Mouse (Mus musculus) lung, embryonic 14.5 days (tissue): ENCODE results near the gene Igsf6. TPM values are rescaled to one million over a fixed set of nuclear protein-coding genes. Genes with fewer than 3 reads are reported as not detected.

Source experiments
- ATAC-seq: fragments of 200-750 bp; cut with Nextera tagmentation; 2 replicates; pipeline ENCODE4 v1.8.0; 2017; ENCODE audit warnings: mild to moderate bottlenecking, moderate TSS enrichment, moderate library complexity; ENCODE audit not compliant: insufficient read depth
- DNase-seq: peaks from one replicate; pipeline ENCODE4 v3.0.0-alpha.2; 2015
- H3K27ac ChIP-seq: fragments of 300-500 bp; sonication (generic); 2 replicates; pipeline ENCODE4 v1.5.1; 2014; ENCODE audit warnings: low read depth, mild to moderate bottlenecking, moderate library complexity
- H3K27me3 ChIP-seq: fragments of 300-500 bp; sonication (generic); 2 replicates; pipeline ENCODE4 v1.6.1; 2014; ENCODE audit warnings: low read length, control low read depth; ENCODE audit not compliant: insufficient read depth
- H3K36me3 ChIP-seq: fragments of 300-500 bp; sonication (generic); 2 replicates; pipeline ENCODE4 v1.6.1; 2014; ENCODE audit warnings: control low read depth; ENCODE audit not compliant: insufficient read depth
- H3K4me1 ChIP-seq: fragments of 300-500 bp; sonication (generic); 2 replicates; pipeline ENCODE4 v1.6.1; 2014; ENCODE audit warnings: antibody characterized with exemption, control low read depth; ENCODE audit not compliant: insufficient read depth
- H3K4me2 ChIP-seq: fragments of 300-500 bp; sonication (generic); 2 replicates; pipeline ENCODE4 v1.6.1; 2014; ENCODE audit warnings: mild to moderate bottlenecking
- H3K4me3 ChIP-seq: fragments of 300-500 bp; sonication (generic); 2 replicates; pipeline ENCODE4 v1.5.1; 2014; ENCODE audit warnings: low read depth, low read length
- H3K9ac ChIP-seq: fragments of 300-500 bp; sonication (generic); 2 replicates; pipeline ENCODE4 v1.6.1; 2014
- H3K9me3 ChIP-seq: fragments of 300-500 bp; sonication (generic); 2 replicates; pipeline ENCODE4 v1.6.1; 2016; ENCODE audit warnings: low read depth, low read length, control low read depth
- CTCF ChIP-seq: IDR thresholded peaks from 2 replicates; pipeline ENCODE4 v1.5.1; 2016; ENCODE audit warnings: antibody characterized with exemption, low read depth
- WGBS: fragments of 180-500 bp; shearing (Covaris S2); extraction: QIAGEN DNeasy Blood & Tissue Kit; methylation state at CpG from one replicate; pipeline ENCODE4 v1.1.7; 2014; 5-methylcytosine and 5-hydroxymethylcytosine counted together
- polyA plus RNA-seq: library from polyadenylated mRNA; unstranded; fragments of >200 nt; fragmentation: Nextera tagmentation; extraction: Ambion mirVana; gene quantifications from 2 replicates; pipeline ENCODE4 v1.2.1, GENCODE M21; 2014

Igsf6 gene
- polyA plus RNA-seq, 1 experiment from 2014 or later = 1.8 TPM

- peak; percentile 60; the same call in 1 of the 2 replicates for ATAC-seq
These were observed 3.5 kb upstream of the Igsf6 start for GRCm38 (mm10) chr7:121077829-121078228.

GRCm38 (mm10) chr7:121077311-121077710 is 2.9 kb upstream of the Igsf6 start:
- Histone ChIP-seq H3K4me1 (no peaks in the 10 kb centered on the region), H3K9ac (no peak overlapping the region), H3K27me3 (no peaks in the 10 kb centered on the region), H3K9me3 (no peaks in the 10 kb centered on the region), H3K36me3 (peaks cover 37% of the 10 kb centered on the region), H3K4me3 (no peak overlapping the region), H3K27ac (no peak overlapping the region), H3K4me2 (no peak overlapping the region)
- ATAC-seq (no peak), DNase-seq (no peak)
- no peak for TF ChIP-seq CTCF
- WGBS = 92% methylated on average over 6 of the region's 6 CpGs

More at GRCm38 (mm10) chr7:121077829-121078228, 3.5 kb upstream of the Igsf6 start:
- Histone ChIP-seq H3K36me3 (peaks cover 36% of the 10 kb centered on the region), H3K9ac (no peak overlapping the region), H3K4me2 (no peak overlapping the region), H3K27ac (no peak overlapping the region), H3K9me3 (no peaks in the 10 kb centered on the region), H3K4me1 (no peaks in the 10 kb centered on the region), H3K27me3 (no peaks in the 10 kb centered on the region), H3K4me3 (no peak overlapping the region)
- 40% methylated on average over 5 of the region's 5 CpGs for WGBS
- TF ChIP-seq CTCF = peak; percentile 75
- DNase-seq = peak; percentile 85

GRCm38 (mm10) chr7:121075416-121075815 is 1.0 kb upstream of the Igsf6 start:
- DNase-seq = no peak
- no peak overlapping the region for H3K9ac ChIP-seq
- peaks cover 54% of the 10 kb centered on the region for H3K36me3 ChIP-seq
- WGBS = 68% methylated on average over 5 of the region's 5 CpGs
- ATAC-seq = no peak; the same call in 1 of the 2 replicates
- H3K9me3 ChIP-seq = no peaks in the 10 kb centered on the region
- no peaks in the 10 kb centered on the region for H3K4me1 ChIP-seq
- no peak overlapping the region for H3K4me3 ChIP-seq
- no peak overlapping the region for H3K4me2 ChIP-seq
- peak overlapping the region; percentile 54; the same call in 1 of the 2 replicates for H3K27ac ChIP-seq
- TF ChIP-seq CTCF = no peak
- H3K27me3 ChIP-seq = no peaks in the 10 kb centered on the region

- Histone ChIP-seq H3K36me3 (peaks cover 56% of the 10 kb centered on the region), H3K27ac (peak overlapping the region; percentile 54; the same call in 1 of the 2 replicates), H3K9me3 (no peaks in the 10 kb centered on the region), H3K9ac (no peak overlapping the region), H3K4me1 (no peaks in the 10 kb centered on the region), H3K27me3 (no peaks in the 10 kb centered on the region), H3K4me3 (no peak overlapping the region), H3K4me2 (no peak overlapping the region)
- DNase-seq (peak; percentile 50), ATAC-seq (peak; percentile 74)
- TF ChIP-seq CTCF = no peak
- WGBS = 76% methylated on average over 6 of the region's 6 CpGs
These were observed 529 bp upstream of the Igsf6 start for GRCm38 (mm10) chr7:121074801-121075400.

- Histone ChIP-seq H3K4me2 (no peak overlapping the region), H3K27ac (no peak overlapping the region), H3K4me1 (no peaks in the 10 kb centered on the region), H3K36me3 (peaks cover 54% of the 10 kb centered on the region), H3K27me3 (no peaks in the 10 kb centered on the region), H3K4me3 (no peak overlapping the region), H3K9ac (no peak overlapping the region), H3K9me3 (no peaks in the 10 kb centered on the region)
- DNase-seq (no peak), ATAC-seq (no peak)
- no peak for TF ChIP-seq CTCF
- WGBS = 68% methylated on average over 5 of the region's 5 CpGs
These were observed 1.9 kb downstream of the Igsf6 start for GRCm38 (mm10) chr7:121072506-121072905.

GRCm38 (mm10) chr7:121071276-121071675 is 3.1 kb downstream of the Igsf6 start:
- Histone ChIP-seq H3K9me3 (no peaks in the 10 kb centered on the region), H3K36me3 (peaks cover 42% of the 10 kb centered on the region), H3K4me3 (no peak overlapping the region), H3K4me2 (no peak overlapping the region), H3K27me3 (no peaks in the 10 kb centered on the region), H3K4me1 (no peaks in the 10 kb centered on the region), H3K9ac (no peak overlapping the region), H3K27ac (no peak overlapping the region)
- no peak for DNase-seq
- no peak for TF ChIP-seq CTCF
- ATAC-seq = no peak
- WGBS = 84% methylated on average over 4 of the region's 4 CpGs

GRCm38 (mm10) chr7:121064309-121064708 is 10.1 kb downstream of the Igsf6 start:
- Histone ChIP-seq H3K27ac (no peak overlapping the region), H3K9me3 (no peaks in the 10 kb centered on the region), H3K27me3 (no peaks in the 10 kb centered on the region), H3K36me3 (peaks cover 23% of the 10 kb centered on the region), H3K4me2 (no peak overlapping the region), H3K9ac (no peak overlapping the region), H3K4me1 (no peaks in the 10 kb centered on the region), H3K4me3 (no peak overlapping the region)
- DNase-seq = peak; percentile 46
- TF ChIP-seq CTCF = peak; percentile 42
- WGBS = 57% methylated on average over 4 of the region's 4 CpGs
- ATAC-seq = peak; percentile 68; the same call in 1 of the 2 replicates
